Mouse (Mus musculus): ENCODE measurements around the gene Tsc22d1. TPM values are rescaled to one million over a fixed set of nuclear protein-coding genes. Genes with fewer than 3 reads are reported as not detected.

Tsc22d1 gene
- polyA plus RNA-seq, 1 experiment from 2014 or later: 552 TPM

- Histone ChIP-seq H3K4me2 (ENCODE audit: low read length) (no peak overlapping the region), H3K27ac (ENCODE audit: low read depth) (no peak overlapping the region), H3K9ac (ENCODE audit: low read length) (no peak overlapping the region), H3K4me3 (ENCODE audit: low read depth, low read length) (no peak overlapping the region), H3K27me3 (replicated peaks; ENCODE audit: control insufficient read depth, insufficient read depth, low read length) (no peaks in the 10 kb centered on the region), H3K4me1 (replicated peaks; ENCODE audit: control insufficient read depth, insufficient read depth, low read length) (peaks cover 1% of the 10 kb centered on the region; the same call in 1 of the 2 replicates), H3K9me3 (ENCODE audit: control insufficient read depth, low read length) (no peaks in the 10 kb centered on the region), H3K36me3 (ENCODE audit: control insufficient read depth, insufficient read depth, low read length) (no peaks in the 10 kb centered on the region)
- ATAC-seq (replicated peaks; ENCODE audit: low FRiP score, low TSS enrichment, low read depth) (no peak), DNase-seq (ENCODE audit: low spot score) (no peak)
- 91% methylated on average over 3 of the region's 3 CpGs for WGBS
These were observed 106.5 kb downstream of the Tsc22d1 start for GRCm38 (mm10) chr14:76521308-76521707.

GRCm38 (mm10) chr14:76523344-76523743 lies 108.6 kb downstream of the Tsc22d1 start:
- peaks cover 22% of the 10 kb centered on the region for H3K4me1 ChIP-seq (replicated peaks; ENCODE audit: control insufficient read depth, insufficient read depth, low read length)
- H3K27me3 ChIP-seq (replicated peaks; ENCODE audit: control insufficient read depth, insufficient read depth, low read length): no peaks in the 10 kb centered on the region
- no peak overlapping the region for H3K9ac ChIP-seq (ENCODE audit: low read length)
- DNase-seq (ENCODE audit: low spot score) (no peak), ATAC-seq (replicated peaks; ENCODE audit: low FRiP score, low TSS enrichment, low read depth) (no peak)
- no peaks in the 10 kb centered on the region for H3K36me3 ChIP-seq (ENCODE audit: control insufficient read depth, insufficient read depth, low read length)
- WGBS: 92% methylated on average over 1 of the region's 1 CpGs
- no peaks in the 10 kb centered on the region for H3K9me3 ChIP-seq (ENCODE audit: control insufficient read depth, low read length)
- H3K4me2 ChIP-seq (ENCODE audit: low read length): no peak overlapping the region
- H3K27ac ChIP-seq (ENCODE audit: low read depth): no peak overlapping the region
- no peak overlapping the region for H3K4me3 ChIP-seq (ENCODE audit: low read depth, low read length)

GRCm38 (mm10) chr14:76526467-76526866 lies 111.7 kb downstream of the Tsc22d1 start:
- H3K9ac ChIP-seq (ENCODE audit: low read length): no peak overlapping the region
- H3K27ac ChIP-seq (ENCODE audit: low read depth): peak overlapping the region; percentile 60
- no peaks in the 10 kb centered on the region for H3K27me3 ChIP-seq (replicated peaks; ENCODE audit: control insufficient read depth, insufficient read depth, low read length)
- DNase-seq (ENCODE audit: low spot score) (no peak), ATAC-seq (replicated peaks; ENCODE audit: low FRiP score, low TSS enrichment, low read depth) (no peak)
- H3K36me3 ChIP-seq (ENCODE audit: control insufficient read depth, insufficient read depth, low read length): no peaks in the 10 kb centered on the region
- H3K4me2 ChIP-seq (ENCODE audit: low read length): no peak overlapping the region
- no peaks in the 10 kb centered on the region for H3K9me3 ChIP-seq (ENCODE audit: control insufficient read depth, low read length)
- H3K4me3 ChIP-seq (ENCODE audit: low read depth, low read length): no peak overlapping the region
- 61% methylated on average over 6 of the region's 6 CpGs for WGBS
- peaks cover 28% of the 10 kb centered on the region for H3K4me1 ChIP-seq (replicated peaks; ENCODE audit: control insufficient read depth, insufficient read depth, low read length)

- no peak overlapping the region for H3K4me2 ChIP-seq (ENCODE audit: low read length)
- ATAC-seq (replicated peaks; ENCODE audit: low FRiP score, low TSS enrichment, low read depth): no peak
- H3K36me3 ChIP-seq (ENCODE audit: control insufficient read depth, insufficient read depth, low read length): no peaks in the 10 kb centered on the region
- H3K4me1 ChIP-seq (replicated peaks; ENCODE audit: control insufficient read depth, insufficient read depth, low read length): peaks cover 28% of the 10 kb centered on the region
- no peaks in the 10 kb centered on the region for H3K27me3 ChIP-seq (replicated peaks; ENCODE audit: control insufficient read depth, insufficient read depth, low read length)
- H3K9me3 ChIP-seq (ENCODE audit: control insufficient read depth, low read length): no peaks in the 10 kb centered on the region
- no peak for DNase-seq (ENCODE audit: low spot score)
- 75% methylated on average over 20 of the region's 20 CpGs for WGBS
- H3K27ac ChIP-seq (ENCODE audit: low read depth): peak overlapping the region; percentile 62
- no peak overlapping the region for H3K4me3 ChIP-seq (ENCODE audit: low read depth, low read length)
- H3K9ac ChIP-seq (ENCODE audit: low read length): no peak overlapping the region
These were observed 112.4 kb downstream of the Tsc22d1 start for GRCm38 (mm10) chr14:76527030-76527719.

GRCm38 (mm10) chr14:76527758-76528313 lies 113.1 kb downstream of the Tsc22d1 start:
- DNase-seq (ENCODE audit: low spot score) (peak; percentile 60), ATAC-seq (replicated peaks; ENCODE audit: low FRiP score, low TSS enrichment, low read depth) (peak; percentile 36; the same call in 1 of the 2 replicates)
- Histone ChIP-seq H3K9ac (ENCODE audit: low read length) (no peak overlapping the region), H3K4me2 (ENCODE audit: low read length) (no peak overlapping the region), H3K36me3 (ENCODE audit: control insufficient read depth, insufficient read depth, low read length) (no peaks in the 10 kb centered on the region), H3K4me1 (replicated peaks; ENCODE audit: control insufficient read depth, insufficient read depth, low read length) (peaks cover 34% of the 10 kb centered on the region), H3K27me3 (replicated peaks; ENCODE audit: control insufficient read depth, insufficient read depth, low read length) (no peaks in the 10 kb centered on the region), H3K9me3 (ENCODE audit: control insufficient read depth, low read length) (no peaks in the 10 kb centered on the region), H3K4me3 (ENCODE audit: low read depth, low read length) (no peak overlapping the region), H3K27ac (ENCODE audit: low read depth) (peak overlapping the region; percentile 62; the same call in 1 of the 2 replicates)
- 28% methylated on average over 9 of the region's 9 CpGs for WGBS

GRCm38 (mm10) chr14:76528641-76529040 lies 113.9 kb downstream of the Tsc22d1 start:
- Histone ChIP-seq H3K27me3 (replicated peaks; ENCODE audit: control insufficient read depth, insufficient read depth, low read length) (no peaks in the 10 kb centered on the region), H3K4me3 (ENCODE audit: low read depth, low read length) (no peak overlapping the region), H3K36me3 (ENCODE audit: control insufficient read depth, insufficient read depth, low read length) (no peaks in the 10 kb centered on the region), H3K4me1 (replicated peaks; ENCODE audit: control insufficient read depth, insufficient read depth, low read length) (peaks cover 41% of the 10 kb centered on the region), H3K4me2 (ENCODE audit: low read length) (no peak overlapping the region), H3K27ac (ENCODE audit: low read depth) (peak overlapping the region; percentile 38; the same call in 1 of the 2 replicates), H3K9me3 (ENCODE audit: control insufficient read depth, low read length) (no peaks in the 10 kb centered on the region), H3K9ac (ENCODE audit: low read length) (no peak overlapping the region)
- WGBS: 28% methylated on average over 5 of the region's 5 CpGs
- ATAC-seq (replicated peaks; ENCODE audit: low FRiP score, low TSS enrichment, low read depth) (no peak), DNase-seq (ENCODE audit: low spot score) (no peak)

GRCm38 (mm10) chr14:76531027-76531660 lies 116.4 kb downstream of the Tsc22d1 start:
- no peaks in the 10 kb centered on the region for H3K27me3 ChIP-seq (replicated peaks; ENCODE audit: control insufficient read depth, insufficient read depth, low read length)
- no peak overlapping the region for H3K27ac ChIP-seq (ENCODE audit: low read depth)
- WGBS: 89% methylated on average over 7 of the region's 7 CpGs
- H3K4me3 ChIP-seq (ENCODE audit: low read depth, low read length): no peak overlapping the region
- H3K9ac ChIP-seq (ENCODE audit: low read length): no peak overlapping the region
- no peaks in the 10 kb centered on the region for H3K9me3 ChIP-seq (ENCODE audit: control insufficient read depth, low read length)
- DNase-seq (ENCODE audit: low spot score): no peak
- no peak for ATAC-seq (replicated peaks; ENCODE audit: low FRiP score, low TSS enrichment, low read depth)
- H3K4me1 ChIP-seq (replicated peaks; ENCODE audit: control insufficient read depth, insufficient read depth, low read length): peaks cover 41% of the 10 kb centered on the region
- H3K36me3 ChIP-seq (ENCODE audit: control insufficient read depth, insufficient read depth, low read length): no peaks in the 10 kb centered on the region
- no peak overlapping the region for H3K4me2 ChIP-seq (ENCODE audit: low read length)

- Histone ChIP-seq H3K9ac (ENCODE audit: low read length) (no peak overlapping the region), H3K36me3 (ENCODE audit: control insufficient read depth, insufficient read depth, low read length) (no peaks in the 10 kb centered on the region), H3K9me3 (ENCODE audit: control insufficient read depth, low read length) (no peaks in the 10 kb centered on the region), H3K27me3 (replicated peaks; ENCODE audit: control insufficient read depth, insufficient read depth, low read length) (no peaks in the 10 kb centered on the region), H3K4me2 (ENCODE audit: low read length) (peak overlapping the region; percentile 36), H3K4me1 (replicated peaks; ENCODE audit: control insufficient read depth, insufficient read depth, low read length) (peaks cover 33% of the 10 kb centered on the region), H3K4me3 (ENCODE audit: low read depth, low read length) (no peak overlapping the region), H3K27ac (ENCODE audit: low read depth) (peak overlapping the region; percentile 16; the same call in 1 of the 2 replicates)
- no peak for DNase-seq (ENCODE audit: low spot score)
- ATAC-seq (replicated peaks; ENCODE audit: low FRiP score, low TSS enrichment, low read depth): peak; percentile 79
- 43% methylated on average over 20 of the region's 20 CpGs for WGBS
These were observed 117.8 kb downstream of the Tsc22d1 start for GRCm38 (mm10) chr14:76532257-76533169.
